Mouse (Mus musculus): Measurements from ENCODE around the gene Rasgrp3. TPM values are rescaled to one million over a fixed set of nuclear protein-coding genes. Genes with fewer than 3 reads are reported as not detected.

The Rasgrp3 gene
- total and polyA plus RNA-seq, 2 experiments: 1.5 to 7.9 TPM

GRCm38 (mm10) chr17:75532469-75532986 lies 96.8 kb downstream of the Rasgrp3 start:
- H3K27me3 ChIP-seq (ENCODE audit: control insufficient read depth, insufficient read depth, low read length): no peaks in the 10 kb centered on the region
- no peak overlapping the region for H3K4me3 ChIP-seq (ENCODE audit: insufficient read depth, low read depth, low read length)
- H3K79me2 ChIP-seq (ENCODE audit: control insufficient read depth, insufficient read depth, low read length): no peaks in the 10 kb centered on the region
- DNase-seq (ENCODE audit: extremely low read depth, low read depth, low spot score): no peak
- no peaks in the 10 kb centered on the region for H3K4me1 ChIP-seq (ENCODE audit: control insufficient read depth, insufficient read depth, low read length)
- no peak overlapping the region for H3K9ac ChIP-seq (ENCODE audit: low read depth, low read length)
- no peak overlapping the region for H3K27ac ChIP-seq (replicated peaks; ENCODE audit: insufficient read depth, low read depth, low read length)
- H3K36me3 ChIP-seq (ENCODE audit: control insufficient read depth, insufficient read depth, low read length): peaks cover 11% of the 10 kb centered on the region
- TF ChIP-seq CTCF (IDR thresholded peaks at IDR 0.05; ENCODE audit: low read depth, low read length) (no peak), POLR2A (IDR thresholded peaks at IDR 0.05; ENCODE audit: extremely low read depth, insufficient read depth, low read length) (no peak)
- 95% methylated on average over 6 of the region's 6 CpGs for WGBS

DNA sequence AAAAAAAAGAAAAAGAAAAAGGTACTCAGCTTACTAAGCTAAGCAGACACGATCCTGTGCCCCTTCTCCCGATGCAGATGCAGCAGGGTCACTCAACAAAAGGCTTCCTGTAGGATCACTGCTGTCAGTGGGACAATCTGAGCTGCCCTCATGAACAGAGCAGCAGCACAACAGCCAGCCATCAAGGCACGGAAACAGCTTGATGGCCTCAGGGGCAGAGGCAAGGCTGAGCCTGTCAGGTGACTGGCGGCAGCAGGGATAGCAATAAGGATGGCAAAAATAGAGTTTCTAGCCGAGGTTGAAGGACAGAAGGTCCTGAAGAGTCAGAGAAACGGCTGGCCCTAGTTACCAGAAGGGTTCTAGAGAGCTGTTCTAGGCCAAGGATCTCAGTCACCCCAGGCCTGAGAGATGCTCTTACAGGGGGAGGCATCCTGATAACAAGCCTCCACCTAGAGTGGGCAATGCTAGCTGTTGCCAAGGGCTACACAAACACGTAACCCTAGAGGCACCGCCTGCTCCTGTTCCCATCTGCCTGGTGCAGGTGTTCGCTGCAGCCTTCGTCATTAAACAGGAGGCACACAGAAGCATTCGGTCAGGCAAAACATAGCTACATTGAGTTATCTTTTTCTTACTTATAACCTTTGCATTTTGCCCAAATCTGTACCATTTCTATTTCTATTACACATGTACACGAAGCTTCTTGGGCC lies 98.8 kb downstream of the Rasgrp3 start:
- peaks cover 4% of the 10 kb centered on the region for H3K4me1 ChIP-seq (ENCODE audit: control insufficient read depth, insufficient read depth, low read length)
- 86% methylated on average over 12 of the region's 12 CpGs for WGBS
- no peaks in the 10 kb centered on the region for H3K79me2 ChIP-seq (ENCODE audit: control insufficient read depth, insufficient read depth, low read length)
- no peaks in the 10 kb centered on the region for H3K27me3 ChIP-seq (ENCODE audit: control insufficient read depth, insufficient read depth, low read length)
- no peak for DNase-seq (ENCODE audit: extremely low read depth, low read depth, low spot score)
- no peak overlapping the region for H3K9ac ChIP-seq (ENCODE audit: low read depth, low read length)
- no peak for TF ChIP-seq POLR2A (IDR thresholded peaks at IDR 0.05; ENCODE audit: extremely low read depth, insufficient read depth, low read length)
- TF ChIP-seq CTCF (IDR thresholded peaks at IDR 0.05; ENCODE audit: low read depth, low read length): no peak
- no peak overlapping the region for H3K4me3 ChIP-seq (ENCODE audit: insufficient read depth, low read depth, low read length)
- peaks cover 16% of the 10 kb centered on the region for H3K36me3 ChIP-seq (ENCODE audit: control insufficient read depth, insufficient read depth, low read length)
- H3K27ac ChIP-seq (replicated peaks; ENCODE audit: insufficient read depth, low read depth, low read length): no peak overlapping the region

- TF ChIP-seq POLR2A (IDR thresholded peaks at IDR 0.05; ENCODE audit: extremely low read depth, insufficient read depth, low read length) (no peak), CTCF (IDR thresholded peaks at IDR 0.05; ENCODE audit: low read depth, low read length) (no peak)
- Histone ChIP-seq H3K9ac (ENCODE audit: low read depth, low read length) (no peak overlapping the region), H3K36me3 (ENCODE audit: control insufficient read depth, insufficient read depth, low read length) (peaks cover 16% of the 10 kb centered on the region), H3K27me3 (ENCODE audit: control insufficient read depth, insufficient read depth, low read length) (no peaks in the 10 kb centered on the region), H3K4me1 (ENCODE audit: control insufficient read depth, insufficient read depth, low read length) (peaks cover 6% of the 10 kb centered on the region), H3K4me3 (ENCODE audit: insufficient read depth, low read depth, low read length) (no peak overlapping the region), H3K79me2 (ENCODE audit: control insufficient read depth, insufficient read depth, low read length) (no peaks in the 10 kb centered on the region), H3K27ac (replicated peaks; ENCODE audit: insufficient read depth, low read depth, low read length) (no peak overlapping the region)
- no peak for DNase-seq (ENCODE audit: extremely low read depth, low read depth, low spot score)
- WGBS: 97% methylated on average over 4 of the region's 4 CpGs
Observed at GRCm38 (mm10) chr17:75535612-75536011, 99.9 kb downstream of the Rasgrp3 start.

DNA sequence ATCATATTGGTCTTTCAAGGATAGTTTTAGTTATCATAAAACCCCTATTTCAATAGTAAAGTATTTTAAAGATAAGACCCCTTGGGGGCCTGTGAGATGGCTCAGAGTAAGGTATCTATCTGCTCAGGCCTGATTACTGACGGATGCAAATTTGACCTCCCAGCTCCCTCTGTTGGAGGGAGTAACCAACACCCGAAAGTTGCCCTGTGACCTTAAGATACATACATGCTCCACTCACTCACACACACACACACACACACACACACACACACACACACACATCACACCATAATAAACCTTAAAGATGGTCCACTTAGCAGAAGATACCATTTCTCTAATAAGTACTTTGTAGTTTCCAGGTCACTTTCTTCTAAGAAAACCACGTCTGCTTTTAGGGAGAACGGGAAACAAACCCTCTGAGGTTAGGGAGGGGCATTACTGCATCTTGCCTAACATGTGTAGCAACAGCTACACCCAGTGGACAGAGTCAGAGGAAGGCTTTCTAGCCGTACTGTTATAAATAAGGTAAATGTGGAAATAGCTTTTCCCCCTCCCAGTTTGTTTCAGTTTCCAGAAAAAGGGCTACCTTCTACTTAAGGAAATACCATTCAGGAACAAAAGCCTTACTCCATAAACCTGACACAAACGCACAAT lies 100.8 kb downstream of the Rasgrp3 start:
- WGBS: 70% methylated on average over 6 of the region's 6 CpGs
- H3K27ac ChIP-seq (replicated peaks; ENCODE audit: insufficient read depth, low read depth, low read length): no peak overlapping the region

DNA sequence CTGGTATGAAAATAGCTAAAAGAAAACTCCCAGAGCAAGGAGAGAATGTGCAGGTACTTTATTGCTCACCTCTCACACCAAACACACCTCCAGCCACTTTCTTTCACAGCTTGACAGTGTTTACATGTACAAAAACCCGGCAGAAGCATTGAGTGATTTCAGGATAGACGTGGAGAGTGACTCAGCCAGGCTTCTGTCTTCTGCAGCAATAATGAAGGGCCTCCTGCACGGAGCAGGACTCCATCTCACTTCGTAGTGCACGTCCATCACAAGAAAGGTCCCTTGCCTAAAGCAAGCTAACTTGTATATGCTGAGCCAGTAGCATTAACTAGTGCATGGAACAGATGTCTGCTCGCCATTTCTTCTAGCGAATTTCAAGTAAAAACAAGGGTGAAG lies 101.4 kb downstream of the Rasgrp3 start:
- 85% methylated on average over 7 of the region's 7 CpGs for WGBS
- H3K36me3 ChIP-seq (ENCODE audit: control insufficient read depth, insufficient read depth, low read length): peaks cover 16% of the 10 kb centered on the region
- TF ChIP-seq CTCF (IDR thresholded peaks at IDR 0.05; ENCODE audit: low read depth, low read length): no peak
- no peak for TF ChIP-seq POLR2A (IDR thresholded peaks at IDR 0.05; ENCODE audit: extremely low read depth, insufficient read depth, low read length)

More for the DNA sequence above, 100.8 kb downstream of the Rasgrp3 start:
- Histone ChIP-seq H3K4me1 (ENCODE audit: control insufficient read depth, insufficient read depth, low read length) (peaks cover 6% of the 10 kb centered on the region), H3K4me3 (ENCODE audit: insufficient read depth, low read depth, low read length) (no peak overlapping the region), H3K36me3 (ENCODE audit: control insufficient read depth, insufficient read depth, low read length) (peaks cover 16% of the 10 kb centered on the region), H3K79me2 (ENCODE audit: control insufficient read depth, insufficient read depth, low read length) (no peaks in the 10 kb centered on the region), H3K9ac (ENCODE audit: low read depth, low read length) (no peak overlapping the region), H3K27me3 (ENCODE audit: control insufficient read depth, insufficient read depth, low read length) (no peaks in the 10 kb centered on the region)
- no peak for DNase-seq (ENCODE audit: extremely low read depth, low read depth, low spot score)
- TF ChIP-seq POLR2A (IDR thresholded peaks at IDR 0.05; ENCODE audit: extremely low read depth, insufficient read depth, low read length): no peak
- peak; percentile 30 for TF ChIP-seq CTCF (IDR thresholded peaks at IDR 0.05; ENCODE audit: low read depth, low read length)

DNA sequence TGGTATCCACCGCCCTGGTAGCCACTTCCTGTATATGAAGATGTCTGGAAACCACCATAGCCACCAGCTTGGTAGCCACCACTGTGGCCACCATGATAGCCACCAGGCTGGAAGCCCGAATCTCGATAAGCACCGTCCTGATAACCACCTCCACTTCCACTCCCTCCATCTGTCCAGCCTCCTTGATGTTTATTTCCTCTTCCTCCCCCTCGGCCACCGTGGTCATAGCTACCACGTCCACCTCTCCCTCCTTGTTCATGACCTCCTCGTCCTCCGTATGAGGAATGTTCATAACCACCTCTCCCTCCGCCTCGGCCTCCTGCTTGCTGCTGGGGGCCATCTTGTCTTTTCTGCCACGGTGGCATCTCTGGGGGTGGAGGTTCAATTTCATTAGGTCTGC lies 102.7 kb downstream of the Rasgrp3 start:
- Histone ChIP-seq H3K27ac (replicated peaks; ENCODE audit: insufficient read depth, low read depth, low read length) (no peak overlapping the region), H3K27me3 (ENCODE audit: control insufficient read depth, insufficient read depth, low read length) (no peaks in the 10 kb centered on the region), H3K9ac (ENCODE audit: low read depth, low read length) (no peak overlapping the region), H3K36me3 (ENCODE audit: control insufficient read depth, insufficient read depth, low read length) (peaks cover 17% of the 10 kb centered on the region), H3K79me2 (ENCODE audit: control insufficient read depth, insufficient read depth, low read length) (no peaks in the 10 kb centered on the region), H3K4me1 (ENCODE audit: control insufficient read depth, insufficient read depth, low read length) (peaks cover 6% of the 10 kb centered on the region), H3K4me3 (ENCODE audit: insufficient read depth, low read depth, low read length) (no peak overlapping the region)
- 85% methylated on average over 12 of the region's 12 CpGs for WGBS
- DNase-seq (ENCODE audit: extremely low read depth, low read depth, low spot score): no peak
- TF ChIP-seq CTCF (IDR thresholded peaks at IDR 0.05; ENCODE audit: low read depth, low read length): no peak
- no peak for TF ChIP-seq POLR2A (IDR thresholded peaks at IDR 0.05; ENCODE audit: extremely low read depth, insufficient read depth, low read length)

More for the DNA sequence above, 101.4 kb downstream of the Rasgrp3 start:
- Histone ChIP-seq H3K79me2 (ENCODE audit: control insufficient read depth, insufficient read depth, low read length) (no peaks in the 10 kb centered on the region), H3K9ac (ENCODE audit: low read depth, low read length) (no peak overlapping the region), H3K4me3 (ENCODE audit: insufficient read depth, low read depth, low read length) (no peak overlapping the region), H3K27me3 (ENCODE audit: control insufficient read depth, insufficient read depth, low read length) (no peaks in the 10 kb centered on the region), H3K27ac (replicated peaks; ENCODE audit: insufficient read depth, low read depth, low read length) (no peak overlapping the region), H3K4me1 (ENCODE audit: control insufficient read depth, insufficient read depth, low read length) (peaks cover 6% of the 10 kb centered on the region)
- DNase-seq (ENCODE audit: extremely low read depth, low read depth, low spot score): no peak

Data from liver, adult 2 months (tissue).